Mouse (Mus musculus): Measurements from ENCODE around the gene Pdzd2.

Pdzd2 gene

GRCm38 (mm10) chr15:12518370-12518973 is 221.3 kb downstream of the Pdzd2 start:
- DNase-seq, result no peak

DNA sequence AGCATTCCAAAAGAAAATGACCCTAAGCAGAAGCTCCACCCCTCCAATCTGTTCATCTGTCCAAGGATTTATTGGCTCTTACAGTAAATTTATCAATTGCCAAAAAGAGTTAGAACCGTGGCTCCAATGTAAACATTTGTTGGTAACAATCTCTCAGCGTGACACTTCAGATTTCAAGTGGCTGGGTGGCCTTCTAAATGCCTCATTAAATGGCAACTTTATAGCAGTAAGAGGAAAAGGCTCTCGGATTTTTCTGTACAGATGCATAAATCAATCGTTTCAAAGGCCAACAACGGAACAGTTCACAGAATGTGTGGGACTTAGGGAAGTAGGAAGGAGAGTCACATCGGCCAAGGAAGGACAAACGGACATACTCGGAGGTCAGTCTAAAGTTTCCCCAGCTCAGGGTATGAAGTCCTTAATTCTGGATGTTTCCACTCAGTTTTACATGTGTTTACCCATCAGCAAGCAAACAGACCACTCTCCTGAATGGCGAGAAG is 222.4 kb downstream of the Pdzd2 start:
- no peak for DNase-seq

GRCm38 (mm10) chr15:12515272-12515844 is 224.4 kb downstream of the Pdzd2 start:
- no peak for DNase-seq

DNA sequence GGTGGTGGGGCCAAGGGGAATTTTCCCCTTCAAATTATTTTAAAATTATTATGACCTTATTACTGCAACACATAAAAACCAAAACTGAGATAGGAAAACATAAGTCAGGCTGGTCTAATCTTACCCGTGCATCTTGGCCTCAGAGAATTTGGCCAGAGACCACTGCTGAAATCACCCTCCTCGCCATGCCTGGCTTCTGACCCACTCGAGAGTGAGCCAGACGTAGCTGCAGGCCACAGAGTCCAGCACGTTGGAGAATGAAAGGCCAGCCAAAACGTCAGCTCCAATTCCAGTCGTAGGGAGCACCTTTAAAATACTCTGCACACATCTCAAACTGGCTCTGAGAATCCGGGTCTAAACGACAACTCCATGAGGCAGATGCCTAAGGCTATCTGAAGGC is 226.2 kb downstream of the Pdzd2 start:
- DNase-seq, result no peak

- no peak for DNase-seq
Observed at GRCm38 (mm10) chr15:12508765-12509377, 230.9 kb downstream of the Pdzd2 start.

DNA sequence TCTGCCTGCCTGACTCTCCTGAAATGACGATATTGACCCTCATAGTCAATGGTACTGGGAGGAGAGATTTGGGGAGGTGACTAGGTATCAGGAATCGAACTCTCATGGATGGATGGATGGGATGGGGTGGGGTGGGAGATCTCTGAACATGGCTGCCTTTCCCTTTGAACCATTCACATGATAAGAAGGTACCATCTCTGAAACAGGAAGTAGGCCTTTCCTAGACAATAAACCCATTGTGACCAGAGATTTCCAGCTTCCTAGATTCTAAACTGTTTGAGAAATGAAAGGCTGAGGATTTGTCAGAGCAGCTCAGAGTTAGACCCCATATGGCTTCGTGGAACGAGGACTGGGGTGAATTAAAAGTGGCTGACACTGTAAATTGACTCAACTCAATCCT is 232.2 kb downstream of the Pdzd2 start:
- no peak for DNase-seq

DNA sequence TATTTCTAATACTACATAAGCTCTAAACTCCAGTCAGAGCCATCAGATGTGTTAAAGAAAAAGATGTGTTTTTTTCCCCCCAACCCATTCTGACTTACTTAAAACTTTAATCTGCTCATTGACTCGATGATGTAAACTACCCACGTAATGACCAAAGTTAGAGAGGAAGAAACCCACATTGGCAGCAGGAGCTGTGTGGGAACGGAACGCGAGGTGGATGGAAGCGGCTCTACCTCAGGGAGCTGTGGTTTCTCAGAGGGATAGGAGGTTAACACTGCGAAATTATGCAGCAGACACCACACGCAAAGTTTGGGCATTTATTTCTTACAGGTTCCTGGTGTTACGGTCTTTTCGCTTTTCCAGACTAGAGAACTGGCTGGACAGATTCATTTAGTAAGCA is 233.2 kb downstream of the Pdzd2 start:
- DNase-seq, result no peak

GRCm38 (mm10) chr15:12506085-12506484 is 233.6 kb downstream of the Pdzd2 start:
- DNase-seq, result no peak

GRCm38 (mm10) chr15:12505556-12505955 is 234.2 kb downstream of the Pdzd2 start:
- DNase-seq, result no peak

GRCm38 (mm10) chr15:12503907-12504306 is 235.8 kb downstream of the Pdzd2 start:
- DNase-seq, result no peak

DNA sequence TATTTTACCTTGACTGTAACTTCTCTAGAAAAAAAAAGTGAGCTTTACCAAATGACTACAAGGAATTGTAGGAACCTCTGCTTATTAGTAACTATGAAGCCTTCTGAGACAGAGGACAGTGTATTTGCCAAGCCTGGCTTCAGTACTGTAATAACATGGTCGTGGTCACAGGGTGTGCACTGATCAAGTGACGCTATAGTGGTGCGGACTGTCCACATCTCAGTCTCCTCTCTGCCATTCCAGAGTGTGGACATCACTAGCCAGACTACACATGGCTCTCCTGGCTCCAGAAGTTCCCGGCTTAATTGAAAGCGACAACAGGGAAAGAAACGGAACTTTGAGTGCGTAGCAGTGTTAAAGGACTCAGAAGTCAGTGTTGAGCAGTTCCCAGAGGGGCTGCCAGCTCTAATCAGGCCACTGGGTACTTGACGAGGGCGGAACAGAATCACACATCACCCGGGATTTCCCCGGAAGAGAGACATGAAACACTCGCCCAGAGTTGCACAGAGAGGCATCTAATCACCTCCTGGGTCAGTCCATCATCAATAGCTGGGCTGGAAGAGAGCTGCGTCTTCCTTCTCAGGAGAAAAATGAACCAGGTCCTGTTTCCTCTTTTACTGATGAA is 237.7 kb downstream of the Pdzd2 start:
- no peak for DNase-seq

GRCm38 (mm10) chr15:12500674-12501073 is 239.1 kb downstream of the Pdzd2 start:
- no peak for DNase-seq

- no peak for DNase-seq
Observed at GRCm38 (mm10) chr15:12494084-12494483, 245.6 kb downstream of the Pdzd2 start.

DNA sequence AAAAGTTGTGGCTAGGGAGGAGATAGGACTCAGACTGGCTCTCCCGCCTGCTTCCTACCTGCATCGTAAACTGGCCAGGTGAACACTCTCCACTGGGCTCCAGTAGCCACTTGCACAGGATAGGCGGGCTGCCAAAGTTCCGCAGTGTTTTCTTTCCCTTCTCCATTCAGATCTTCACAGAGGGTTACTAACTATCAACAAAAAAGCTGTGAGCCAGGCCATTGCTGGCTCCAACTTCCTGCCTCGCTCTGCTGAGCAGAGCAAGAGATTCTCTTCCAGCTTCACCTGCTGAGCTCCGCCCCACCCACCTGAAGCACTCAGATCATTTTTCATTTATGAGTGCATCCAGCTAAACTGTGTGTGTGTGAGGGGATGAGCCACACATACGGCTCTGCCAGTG is 246.5 kb downstream of the Pdzd2 start:
- DNase-seq, result no peak

GRCm38 (mm10) chr15:12490969-12491368 is 248.8 kb downstream of the Pdzd2 start:
- peak; percentile 23 for DNase-seq

DNA sequence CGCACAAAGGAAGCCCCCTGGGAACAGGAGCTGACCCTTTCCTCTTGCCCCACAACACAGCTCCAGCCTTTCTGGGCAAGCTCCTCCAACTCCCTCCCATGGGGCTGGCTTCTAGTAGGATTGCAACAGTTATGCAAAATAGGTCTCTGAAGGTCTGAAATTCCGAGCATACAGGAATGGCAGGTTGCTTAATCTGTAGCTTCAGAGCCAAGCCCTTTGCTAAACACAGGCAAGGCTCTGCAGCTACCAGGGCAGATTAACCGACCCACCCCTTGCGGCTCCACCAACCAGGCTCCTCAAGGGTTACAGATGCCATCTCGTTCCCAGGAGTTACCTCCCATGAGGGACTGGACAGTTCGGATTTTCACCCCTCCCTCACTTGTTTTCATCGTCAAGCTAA is 249.2 kb downstream of the Pdzd2 start:
- DNase-seq, result no peak

DNA sequence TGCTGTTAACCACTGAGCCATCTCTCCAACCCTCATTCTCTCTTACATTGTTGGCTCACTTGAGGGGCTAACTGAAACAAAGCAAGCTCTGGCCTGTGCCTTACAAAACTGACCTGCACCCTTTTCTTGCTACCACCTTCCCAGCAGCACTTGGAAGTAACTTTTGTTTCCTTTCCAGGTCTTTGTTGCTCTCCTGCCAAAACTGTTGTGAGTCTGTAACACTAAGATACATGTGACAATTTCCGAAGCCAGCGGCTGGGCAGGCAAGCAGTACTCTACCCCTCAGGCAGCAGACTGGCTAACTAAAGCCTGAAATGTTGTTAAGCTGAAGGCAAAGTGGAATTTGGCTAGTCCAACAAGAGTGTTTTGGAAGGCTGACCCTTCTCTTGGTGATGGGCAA is 251.4 kb downstream of the Pdzd2 start:
- DNase-seq, result no peak

DNA sequence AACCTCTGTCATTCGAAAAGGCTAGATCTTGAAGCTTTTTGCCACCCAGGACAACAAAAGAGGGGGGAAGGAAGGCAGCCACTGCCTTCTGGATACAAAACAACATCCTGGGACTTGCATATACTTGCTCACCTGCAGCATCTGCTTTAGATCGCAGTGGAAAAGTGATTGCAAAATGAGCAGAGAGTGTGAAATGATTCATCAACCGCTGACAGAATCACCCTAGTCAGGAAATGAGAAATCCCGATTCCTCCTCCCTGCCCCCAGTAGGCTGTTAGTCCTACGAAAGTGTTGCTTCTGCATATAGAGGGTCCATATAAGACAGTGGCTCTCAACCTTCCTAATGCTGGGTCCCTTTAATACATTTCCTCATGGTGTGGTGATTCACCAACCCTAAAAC is 258.5 kb downstream of the Pdzd2 start:
- no peak for DNase-seq

DNA sequence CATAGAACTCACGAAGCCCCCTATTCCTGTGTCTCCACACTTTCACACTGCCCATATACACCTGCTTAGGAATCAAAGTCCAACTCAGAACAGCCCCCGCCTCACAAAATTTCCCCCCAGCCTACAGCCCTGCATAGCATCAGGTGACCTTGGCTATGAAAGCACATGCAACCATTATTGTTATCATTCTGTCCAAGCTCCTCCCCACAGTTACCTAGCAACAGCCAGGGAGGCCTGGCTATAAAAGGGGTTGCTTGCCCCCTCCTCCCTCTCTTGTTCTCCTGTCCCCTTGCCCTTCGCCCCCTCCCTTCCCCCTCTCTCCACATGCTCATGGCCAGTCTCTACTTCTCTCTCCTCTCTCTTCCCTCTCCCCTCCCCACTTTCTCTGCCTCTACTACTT is 259.4 kb downstream of the Pdzd2 start:
- no peak for DNase-seq

DNA sequence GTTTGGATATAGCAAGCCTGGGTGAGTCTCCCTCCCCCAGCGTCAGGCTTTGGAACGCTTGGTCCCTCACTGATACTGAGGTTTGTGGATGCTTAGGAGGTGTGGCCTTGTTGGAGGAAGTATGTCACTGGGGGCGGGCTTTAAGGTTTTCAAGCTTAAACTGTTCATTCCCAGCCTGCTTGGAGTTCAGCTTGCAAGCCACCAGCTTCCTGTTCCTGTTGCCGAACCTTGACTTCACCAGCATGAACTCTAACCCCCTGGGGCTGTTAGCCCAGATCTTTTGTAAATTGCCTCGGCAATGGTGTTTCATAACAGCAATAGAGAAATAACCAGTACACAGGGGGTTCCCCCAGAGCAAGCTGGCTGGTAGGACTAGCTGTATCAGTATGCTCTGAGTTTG is 260.4 kb downstream of the Pdzd2 start:
- DNase-seq, result no peak

- DNase-seq, result no peak
Observed at GRCm38 (mm10) chr15:12473596-12473995, 266.1 kb downstream of the Pdzd2 start.

- no peak for DNase-seq
Observed at GRCm38 (mm10) chr15:12472646-12473045, 267.1 kb downstream of the Pdzd2 start.

GRCm38 (mm10) chr15:12470900-12471838 is 268.6 kb downstream of the Pdzd2 start:
- DNase-seq, result no peak
